ENCODE assay signal across 11 mouse cellular contexts in the genomic region with DNA sequence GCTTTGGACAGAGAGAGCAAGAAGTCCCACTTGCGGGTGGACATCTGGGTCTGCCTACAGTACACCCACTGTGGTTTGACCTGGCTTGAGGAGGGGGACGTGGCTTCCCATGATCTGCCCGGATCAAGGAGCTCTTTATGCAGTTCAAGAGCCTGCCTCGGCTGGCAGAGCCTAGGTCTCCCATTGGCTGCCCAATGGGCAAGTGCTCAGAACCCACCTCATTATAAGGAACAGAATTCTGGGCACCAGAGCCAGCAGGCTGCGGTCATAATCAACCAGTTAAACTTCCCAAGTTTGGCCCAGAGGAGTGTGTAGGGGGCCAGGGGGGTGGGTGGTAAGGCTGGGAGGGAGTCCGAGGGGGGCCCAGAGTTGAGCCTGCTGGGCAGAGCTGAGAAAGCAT. TPM values are rescaled to one million over a fixed set of nuclear protein-coding genes. Genes with fewer than 3 reads are reported as not detected.
DNase-seq lines count a peak whose midpoint lies in the region; ATAC-seq and TF ChIP-seq lines count a peak whose summit lies in the region.
"Had no signal": no experiment of that assay in that cellular context is flagged by ENCODE, and none has a peak within 500 bp of the region (broad histone marks: within the 10 kb centered on the region; RNA-seq: fewer than 3 reads in every experiment).

No protein-coding gene starts in this region.

- no peak overlapping the region for H3K4me3 ChIP-seq in bone marrow macrophage, adult 2 months (ENCODE audit: insufficient read depth, low read length)
- no peak overlapping the region for H3K4me3 ChIP-seq in limb, embryonic 13.5 days
- no peak overlapping the region for H3K4me3 ChIP-seq in kidney, embryonic 15.5 days (replicated peaks)
- H3K4me3 ChIP-seq: stomach, embryonic 15.5 days had no signal

- H3K36me3 ChIP-seq in limb, embryonic 13.5 days: no peaks in the 10 kb centered on the region
- no peaks in the 10 kb centered on the region for H3K36me3 ChIP-seq in kidney, embryonic 15.5 days
- H3K36me3 ChIP-seq: stomach, embryonic 15.5 days had no signal

- H3K27ac ChIP-seq in bone marrow macrophage, adult 2 months (ENCODE audit: insufficient read depth, low read depth, low read length): peak overlapping the region; percentile 86
- peak overlapping the region; percentile 90 for H3K27ac ChIP-seq in limb, embryonic 13.5 days
- H3K27ac ChIP-seq in kidney, embryonic 15.5 days: no peak overlapping the region

- no peaks in the 10 kb centered on the region for H3K27me3 ChIP-seq in limb, embryonic 13.5 days
- H3K27me3 ChIP-seq in kidney, embryonic 15.5 days: no peaks in the 10 kb centered on the region
- H3K27me3 ChIP-seq: stomach, embryonic 15.5 days had no signal

- peak; percentile 20 to 51 for DNase-seq in cerebellum, postnatal 10 days
- no peak for DNase-seq in cerebellum, adult 9-10 months
- peak; percentile 56 for DNase-seq in layer of hippocampus, adult 9-11 months
- DNase-seq in layer of hippocampus, postnatal 25 days (ENCODE audit: extremely low spot score in 1 of 2, low spot score in 1 of 2): no peak
- no peak for DNase-seq in kidney, postnatal 4 days
- DNase-seq: kidney, adult 18-20 months; retina, postnatal 1 day had no signal

- TF ChIP-seq CTCF in bone marrow macrophage, adult 2 months (IDR thresholded peaks at IDR 0.05; ENCODE audit: low read depth, low read length): no peak

- H3K4me2 ChIP-seq in limb, embryonic 13.5 days (replicated peaks): no peak overlapping the region; the same call in 1 of the 2 replicates
- no peak overlapping the region for H3K4me2 ChIP-seq in kidney, embryonic 15.5 days
- H3K4me2 ChIP-seq: stomach, embryonic 15.5 days had no signal

- no peak for TF ChIP-seq POLR2A in bone marrow macrophage, adult 2 months (IDR thresholded peaks at IDR 0.05; ENCODE audit: borderline replicate concordance, low read depth, low read length)

- peaks cover 84% of the 10 kb centered on the region for H3K4me1 ChIP-seq in bone marrow macrophage, adult 2 months (ENCODE audit: control insufficient read depth, insufficient read depth, low read length)
- peaks cover 50% of the 10 kb centered on the region for H3K4me1 ChIP-seq in limb, embryonic 13.5 days
- H3K4me1 ChIP-seq in kidney, embryonic 15.5 days: peaks cover 55% of the 10 kb centered on the region

- WGBS in limb, embryonic 13.5 days: 54% methylated on average over 6 of the region's 6 CpGs
- WGBS in kidney, embryonic 15.5 days: 71% methylated on average over 6 of the region's 6 CpGs

- H3K9ac ChIP-seq in limb, embryonic 13.5 days: 0 out of 2 replicates have a peak overlapping the region, but pooled peaks have one; percentile 15
- no peak overlapping the region for H3K9ac ChIP-seq in kidney, embryonic 15.5 days
- H3K9ac ChIP-seq: stomach, embryonic 15.5 days had no signal

- H3K9me3 ChIP-seq in limb, embryonic 13.5 days: no peaks in the 10 kb centered on the region
- no peaks in the 10 kb centered on the region for H3K9me3 ChIP-seq in kidney, embryonic 15.5 days (replicated peaks)
- H3K9me3 ChIP-seq: stomach, embryonic 15.5 days had no signal

- ATAC-seq in limb, embryonic 13.5 days (ENCODE audit: low FRiP score, low read depth): no peak
- no peak for ATAC-seq in kidney, embryonic 15.5 days (replicated peaks; ENCODE audit: low FRiP score)

RNA-seq across cellular contexts. Expression of gene Arrb1, which starts 9.0 kb away (rescaled TPM):
- total RNA-seq in layer of hippocampus, postnatal 25 days (2021): 100 to 1,000 TPM; 135 to 152 TPM
- 127 and 135 TPM in 2 replicates for polyA plus RNA-seq in bone marrow macrophage, adult 2 months (2012; ENCODE audit: insufficient read depth, insufficient read length, missing spikeins)
- 6.1 and 6.8 TPM in 2 replicates for polyA plus RNA-seq in limb, embryonic 13.5 days (2015; fragmentation: Nextera tagmentation; extraction: Ambion mirVana)
- polyA plus RNA-seq in kidney, embryonic 15.5 days (2015; fragmentation: Nextera tagmentation; extraction: Ambion mirVana): 9.4 and 11.7 TPM in 2 replicates

Comparison
In these comparisons a context has a peak if more than half of its experiments do, and no peak if none do; other contexts are left out.
1. DNase-seq: peak in cerebellum, postnatal 10 days (2 of 2) and layer of hippocampus, adult 9-11 months (single experiment); none in cerebellum, adult 9-10 months (single experiment), layer of hippocampus, postnatal 25 days (0 of 2) and kidney, postnatal 4 days (0 of 2).
2. RNA of gene Arrb1, which starts 9.0 kb away (polyA plus RNA-seq): 127 to 135 TPM in bone marrow macrophage, adult 2 months; 9.4 to 11.7 TPM in kidney, embryonic 15.5 days and 6.1 to 6.8 TPM in limb, embryonic 13.5 days; every median in the first group is over 10 times any median in the second.